Mouse (Mus musculus) brain, adult 2 months (tissue): Measurements from ENCODE around the gene Has3.
A peak's percentile ranks its signal among the peaks of the same experiment; 100 is the strongest.
"Not testable (repeated sequence)": the region's sequence is repeated elsewhere in the genome, so short reads cannot be mapped to it uniquely, and the experiment has no call there.

Experiments used
- DNase-seq: peaks from one replicate; pipeline ENCODE4 v3.0.0; 2011; ENCODE audit warnings: low read depth, low spot score

Has3 gene

GRCm38 (mm10) chr8:106870051-106870450 is at the start of gene Has3:
Gene Has3, plus strand, starts transcription at chr8:106870242.
- peak; percentile 66 for DNase-seq

- DNase-seq = peak; percentile 11
Measured at GRCm38 (mm10) chr8:106820553-106821515, 49.2 kb upstream of the Has3 start.

GRCm38 (mm10) chr8:106828921-106829320 is 41.1 kb upstream of the Has3 start:
- no peak for DNase-seq

DNA sequence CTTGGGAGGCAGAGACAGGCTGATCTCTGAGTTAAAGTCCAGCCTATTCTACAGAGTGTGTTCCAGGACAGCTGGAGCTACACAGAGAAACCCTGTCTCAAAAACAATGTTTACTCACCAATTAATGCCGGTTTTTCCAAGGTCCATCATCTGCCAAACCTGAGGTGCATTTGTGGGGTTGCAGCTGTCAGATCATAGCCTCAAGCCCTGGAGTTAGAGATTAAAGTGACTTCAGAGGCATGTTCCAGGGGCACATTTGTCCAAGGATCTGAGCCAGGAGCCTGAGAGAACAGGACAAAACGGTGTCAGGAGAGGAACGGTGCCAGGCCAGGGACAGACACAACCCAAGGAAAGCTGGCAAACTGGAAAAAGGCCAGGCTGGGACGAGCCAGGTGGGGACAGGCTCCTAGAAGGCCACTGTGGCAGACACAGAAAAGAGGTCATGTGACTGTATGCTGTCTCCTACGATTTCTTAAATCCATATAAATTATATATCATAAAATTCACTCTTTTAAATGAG is 40.5 kb upstream of the Has3 start:
- DNase-seq = peak; percentile 84

- no peak for DNase-seq
Measured at GRCm38 (mm10) chr8:106834899-106835298, 35.1 kb upstream of the Has3 start.

DNA sequence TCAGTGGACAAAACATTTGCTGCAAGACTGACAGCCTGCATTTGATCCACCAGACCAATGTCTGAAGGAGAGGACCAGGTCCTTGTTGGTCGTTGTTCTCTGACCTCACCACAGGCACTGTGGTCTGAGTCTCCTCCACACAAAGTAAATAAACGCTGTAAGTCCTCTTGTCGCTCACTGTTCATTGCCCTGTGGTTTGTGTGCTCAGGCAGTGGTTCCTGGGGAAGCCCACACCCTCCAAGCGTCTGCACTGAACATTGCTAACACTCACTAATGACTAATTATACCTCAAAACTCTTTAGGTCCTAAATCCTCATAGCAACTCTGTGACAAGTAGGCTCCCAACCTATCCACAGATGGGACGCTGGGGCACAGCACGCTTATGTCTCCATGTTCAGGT is 33.5 kb upstream of the Has3 start:
- DNase-seq = no peak

DNA sequence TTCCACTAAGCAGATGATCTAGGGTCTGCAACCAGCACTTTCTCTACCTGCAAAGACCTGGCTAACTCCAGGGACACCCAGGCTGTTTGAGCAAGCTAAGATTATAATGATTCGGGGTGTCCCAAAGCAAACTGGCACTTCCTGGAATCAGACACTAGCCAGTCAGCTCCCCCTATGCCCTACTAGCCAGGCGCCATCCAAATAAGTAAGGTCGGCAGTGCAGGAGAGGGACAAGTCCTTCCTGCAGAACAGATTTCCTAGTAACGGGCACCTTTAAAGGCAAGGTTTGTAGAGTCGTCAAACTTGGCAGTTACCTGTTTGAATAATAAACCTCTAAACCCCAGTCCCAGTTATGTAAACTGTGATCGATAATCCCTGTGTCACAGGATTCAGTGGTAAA is 31.2 kb upstream of the Has3 start:
- DNase-seq = no peak

DNA sequence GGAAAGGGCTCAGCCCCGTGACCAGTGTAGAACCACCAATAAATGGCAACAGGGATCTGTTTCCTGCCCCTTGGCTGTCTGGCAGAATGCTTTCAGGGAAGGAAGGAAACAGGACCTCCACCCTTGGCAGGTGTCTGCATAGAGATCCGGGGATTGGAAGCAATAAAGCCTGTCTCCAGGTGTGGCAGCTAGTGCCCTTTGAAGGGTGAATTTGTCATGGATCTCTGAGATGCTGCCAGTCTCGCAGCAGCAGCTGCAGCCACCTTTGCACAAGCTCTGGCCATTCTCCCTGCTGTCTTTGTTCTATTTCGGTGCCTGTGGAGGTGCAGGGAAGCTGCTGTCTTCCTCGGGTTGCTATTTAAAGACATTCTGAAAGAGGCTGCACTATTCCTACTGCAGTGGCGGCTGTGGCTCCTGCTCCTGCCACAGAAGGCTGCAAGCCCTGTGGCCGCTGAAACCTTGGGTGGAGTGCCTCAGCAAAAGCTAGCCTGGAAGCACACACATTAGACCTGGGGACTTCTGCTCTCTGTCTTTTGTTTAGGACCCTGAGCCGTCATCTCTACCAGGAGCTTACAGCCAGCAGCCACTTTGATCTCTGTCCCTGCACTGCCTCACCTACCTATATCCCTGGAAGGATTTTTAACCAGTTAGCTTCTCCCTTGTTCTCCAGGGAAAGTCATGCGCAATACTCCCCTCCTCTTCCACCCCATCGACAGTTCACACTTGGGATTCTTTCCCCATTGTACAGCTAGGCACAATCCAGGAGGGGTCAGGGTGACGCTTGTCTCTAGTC is 30.6 kb upstream of the Has3 start:
- peak; percentile 87 for DNase-seq

DNA sequence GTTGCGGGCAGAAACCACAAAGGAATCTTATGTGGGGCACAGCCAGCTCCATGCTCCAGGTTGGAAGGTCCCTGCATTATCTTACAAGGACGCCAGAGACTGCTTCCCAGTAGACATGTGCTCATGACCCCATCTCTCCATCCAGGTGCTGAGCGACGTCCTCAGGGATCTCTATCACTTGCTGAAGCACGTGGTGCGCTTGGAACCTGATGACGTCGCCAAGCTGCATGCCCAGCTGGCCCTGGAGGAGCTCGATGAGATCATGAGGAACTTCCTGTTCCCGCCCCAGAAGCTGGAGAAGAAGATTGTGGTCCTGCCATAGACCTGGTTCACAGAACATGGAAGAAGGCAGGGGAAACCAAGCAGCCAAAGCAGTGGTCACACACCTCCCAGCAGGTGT is 20.0 kb upstream of the Has3 start:
- DNase-seq = no peak

DNA sequence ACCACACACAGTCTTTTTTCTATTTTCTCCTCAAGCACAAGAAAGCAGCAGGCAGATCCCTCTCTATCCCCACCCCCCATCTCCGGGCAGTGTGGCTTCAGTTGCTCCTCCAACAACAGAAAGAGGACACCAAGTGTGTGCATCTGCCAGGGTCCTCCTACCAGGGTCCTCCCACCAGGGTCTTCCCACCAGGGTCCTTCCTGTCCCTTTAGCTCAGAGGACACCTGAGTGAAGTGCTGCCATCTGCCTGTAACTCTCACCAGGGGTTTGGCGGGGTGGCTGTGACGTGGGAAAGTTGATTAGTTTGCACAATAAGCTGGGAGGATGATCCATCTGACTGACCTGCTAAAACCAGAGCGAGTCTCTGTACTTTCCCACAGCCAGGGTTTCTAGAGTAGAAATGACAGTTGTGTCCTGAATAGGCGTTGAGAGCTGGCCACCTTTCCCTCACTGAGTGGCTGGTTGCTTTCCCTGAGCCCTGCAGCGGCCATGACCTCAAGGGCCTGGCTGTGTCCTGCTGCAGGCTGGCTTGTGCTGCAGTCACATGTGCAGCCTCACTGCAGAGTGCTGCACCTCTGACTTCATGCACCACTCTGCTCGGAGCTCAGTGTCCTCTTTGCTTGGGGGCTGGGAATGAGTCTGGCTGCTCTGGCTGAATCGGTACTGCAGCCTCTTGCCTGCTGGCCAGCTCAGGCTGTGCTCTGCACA is 15.4 kb upstream of the Has3 start:
- DNase-seq = peak; percentile 31

DNA sequence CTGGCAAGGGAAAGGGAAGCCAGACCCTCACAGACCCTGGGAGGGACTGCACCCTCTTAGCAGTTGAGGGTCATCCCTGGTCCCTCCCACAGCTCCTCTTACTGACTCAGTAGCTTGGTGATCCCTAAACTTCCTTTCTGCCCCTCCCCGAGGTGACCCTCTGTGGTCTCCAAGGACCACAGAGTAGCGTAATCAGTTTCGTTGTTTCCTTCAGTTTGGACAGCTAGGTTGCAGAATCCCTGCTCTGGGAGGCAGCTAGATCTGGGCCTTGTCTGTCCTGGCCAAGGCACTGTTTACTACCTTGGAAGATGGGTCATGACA is 14.8 kb upstream of the Has3 start:
- DNase-seq = no peak

- no peak for DNase-seq
Measured at GRCm38 (mm10) chr8:106862845-106863244, 7.2 kb upstream of the Has3 start.

DNA sequence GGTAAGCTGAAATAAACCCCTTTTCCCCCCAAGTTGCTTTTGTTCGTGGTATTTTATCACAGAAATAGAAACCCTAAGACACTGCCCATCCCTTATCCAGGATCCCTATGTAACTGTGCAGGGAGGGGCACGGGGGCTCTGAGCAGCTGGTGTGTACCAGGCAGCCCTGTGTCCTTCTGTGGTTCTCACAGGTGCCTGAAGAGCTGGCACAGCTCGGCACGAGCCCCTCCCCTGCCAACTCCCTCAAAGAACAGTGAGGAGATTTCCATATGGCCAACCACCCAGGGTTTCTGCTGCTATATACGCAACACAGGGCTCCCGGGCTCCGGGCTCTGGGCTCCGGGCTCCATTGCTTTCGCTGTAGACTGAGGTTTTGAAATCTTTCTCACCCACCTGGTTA is 4.7 kb upstream of the Has3 start:
- peak; percentile 54 for DNase-seq

DNA sequence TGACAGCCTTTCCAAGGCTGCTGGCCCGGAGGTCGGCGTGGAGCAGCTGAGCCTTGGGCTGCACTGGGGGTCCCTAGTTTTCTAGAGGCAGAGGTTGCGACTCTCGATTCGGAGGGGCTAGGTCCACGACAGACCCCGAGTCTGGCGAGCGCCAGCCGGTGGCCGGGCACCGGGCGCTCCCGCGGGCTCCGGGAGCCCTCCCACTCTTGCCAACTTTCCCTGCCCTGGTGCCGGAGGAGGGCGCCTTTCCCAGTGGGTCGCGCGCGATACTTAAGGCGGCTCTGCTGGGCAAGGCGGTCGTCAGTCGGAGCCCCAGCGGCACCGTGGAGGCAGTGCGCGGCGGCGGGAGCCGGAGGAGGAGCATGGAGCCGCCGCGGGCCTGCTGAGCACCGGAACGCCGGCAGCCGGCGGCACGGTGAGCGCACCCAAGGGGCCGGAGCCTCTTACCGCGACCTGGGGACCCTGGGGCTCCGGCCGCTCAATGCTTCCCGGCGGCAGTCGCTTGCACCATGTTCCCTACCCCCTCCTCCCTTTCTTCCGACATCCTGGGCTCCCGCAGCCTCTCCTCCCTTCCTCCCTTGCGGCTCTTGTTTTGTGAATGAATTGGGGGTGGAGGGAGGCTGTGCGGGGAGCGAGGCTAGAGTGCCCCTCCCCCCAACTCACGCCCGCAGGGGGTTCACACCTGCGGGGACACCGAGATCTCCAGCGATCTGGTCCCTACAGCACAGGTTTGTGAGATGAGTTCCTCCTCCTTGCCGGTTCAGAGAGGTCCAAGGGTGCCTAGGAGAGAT is 690 bp downstream of the Has3 start:
- peak; percentile 71 for DNase-seq

GRCm38 (mm10) chr8:106871328-106871926 is 1.4 kb downstream of the Has3 start:
- peak; percentile 40 for DNase-seq

- DNase-seq = peak; percentile 64
Measured at GRCm38 (mm10) chr8:106871931-106872371, 1.9 kb downstream of the Has3 start.

DNA sequence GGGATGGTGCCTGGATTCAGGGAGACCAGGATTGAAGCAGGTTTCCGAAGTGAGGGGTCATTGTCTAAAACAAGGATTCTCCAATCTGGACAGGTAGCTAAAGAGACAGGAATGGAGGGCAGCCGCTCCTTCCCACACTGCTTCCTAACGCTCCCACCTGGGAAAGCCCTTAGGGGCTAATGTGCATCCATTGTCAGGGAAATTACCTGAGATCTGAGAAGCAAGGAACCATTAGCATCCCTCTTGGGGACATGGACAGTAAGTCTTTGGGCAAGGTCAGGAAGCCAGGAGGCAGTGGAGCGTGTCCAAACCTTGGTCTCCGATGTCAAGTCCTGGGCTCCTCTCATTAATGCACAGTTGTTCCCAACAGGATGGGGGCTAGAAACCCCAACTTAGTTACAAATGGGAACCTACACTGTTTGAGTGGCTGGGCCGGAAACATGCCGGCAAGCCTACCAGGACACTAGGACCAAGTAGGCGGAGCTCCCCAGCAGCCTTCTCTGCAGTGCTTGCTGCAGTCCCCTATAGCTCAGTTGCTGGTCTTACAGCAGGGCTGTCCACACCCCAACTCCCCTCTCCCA is 2.5 kb downstream of the Has3 start:
- DNase-seq = peak; percentile 21

GRCm38 (mm10) chr8:106880121-106880707 is 10.2 kb downstream of the Has3 start:
- DNase-seq = no peak

DNA sequence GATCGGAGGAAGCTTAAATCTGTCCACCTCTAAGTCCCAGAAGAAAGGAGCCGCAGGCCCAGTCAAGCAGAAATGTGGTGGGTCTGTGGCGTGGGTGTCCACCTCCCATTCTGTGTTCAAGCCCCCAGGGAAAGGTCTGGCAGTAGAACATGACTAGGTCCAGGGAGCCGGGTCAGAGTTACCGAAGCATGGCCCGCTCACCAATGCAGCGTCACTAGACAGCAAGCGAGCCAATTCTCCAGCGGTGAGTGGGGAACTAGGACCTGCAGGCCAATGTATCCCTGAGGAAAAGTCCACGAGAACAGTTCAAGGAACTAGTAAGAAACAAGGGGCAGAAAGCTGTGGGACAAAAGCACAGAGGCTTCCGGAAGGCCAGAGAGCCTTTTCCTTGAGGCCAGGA is 14.1 kb downstream of the Has3 start:
- DNase-seq = not testable (repeated sequence)
